ENCODE assay signal across 17 mouse cellular contexts in the genomic region with DNA sequence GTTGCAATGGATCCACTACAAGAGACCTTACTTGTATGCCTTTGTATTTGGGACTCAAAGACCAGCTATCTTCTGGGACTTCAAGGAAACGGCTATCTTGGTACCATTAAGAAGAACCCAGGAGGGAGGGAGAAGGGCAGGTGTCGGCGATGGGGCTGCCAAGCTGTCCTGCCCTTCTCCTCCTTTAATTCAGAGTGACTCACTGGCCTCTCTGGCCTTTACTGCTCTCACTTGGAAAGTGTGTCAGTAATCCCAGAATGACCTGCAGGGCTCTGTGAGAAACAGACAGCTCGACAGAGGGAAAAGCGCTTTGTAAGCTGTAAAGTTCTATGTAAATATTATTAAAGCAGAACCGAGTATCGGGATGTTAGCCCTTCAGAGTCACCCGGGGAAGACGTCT. TPM values are rescaled to one million over a fixed set of nuclear protein-coding genes. Genes with fewer than 3 reads are reported as not detected.
DNase-seq lines count a peak whose midpoint lies in the region; ATAC-seq and TF ChIP-seq lines count a peak whose summit lies in the region.
"Had no signal": no experiment of that assay in that cellular context is flagged by ENCODE, and none has a peak within 500 bp of the region (broad histone marks: within the 10 kb centered on the region; RNA-seq: fewer than 3 reads in every experiment).

No protein-coding gene starts in this region.

- TF ChIP-seq EP300 in stomach, postnatal 0 days (optimal IDR thresholded peaks at IDR 0.05) = no peak

- WGBS in lung, embryonic 14.5 days = 16% methylated on average over 9 of the region's 9 CpGs
- WGBS in intestine, embryonic 15.5 days = 19% methylated on average over 9 of the region's 9 CpGs
- WGBS in stomach, postnatal 0 days = 21% methylated on average over 9 of the region's 9 CpGs
- 72% methylated on average over 9 of the region's 9 CpGs for WGBS in midbrain, embryonic 10.5 days

- no peak for ATAC-seq in lung, embryonic 14.5 days (ENCODE audit: insufficient read depth)
- no peak for ATAC-seq in intestine, embryonic 15.5 days
- ATAC-seq in stomach, postnatal 0 days (ENCODE audit: low FRiP score, low TSS enrichment) = no peak
- ATAC-seq: CD4-positive, CD25-positive, alpha-beta regulatory T cell, adult 4 months; Patski had no signal

- H3K4me3 ChIP-seq in lung, embryonic 14.5 days (ENCODE audit: low read depth, low read length) = no peak overlapping the region
- no peak overlapping the region for H3K4me3 ChIP-seq in intestine, embryonic 15.5 days (replicated peaks)
- no peak overlapping the region for H3K4me3 ChIP-seq in stomach, postnatal 0 days (ENCODE audit: low read depth, low read length)
- no peak overlapping the region for H3K4me3 ChIP-seq in midbrain, embryonic 10.5 days
- H3K4me3 ChIP-seq: hindbrain, embryonic 10.5 days; lung, embryonic 15.5 days had no signal

- intact Hi-C loops in gastrocnemius, postnatal 36 days (cut with DNase I) = loop anchor here (5.0 kb wide), 1 partner anchor 47 kb away; a partner anchor contains a TSS

- no peak overlapping the region for H3K9ac ChIP-seq in lung, embryonic 14.5 days
- H3K9ac ChIP-seq in intestine, embryonic 15.5 days = no peak overlapping the region
- no peak overlapping the region for H3K9ac ChIP-seq in stomach, postnatal 0 days (ENCODE audit: low read length)
- H3K9ac ChIP-seq: forebrain, postnatal 0 days; lung, embryonic 15.5 days had no signal

- peaks cover 36% of the 10 kb centered on the region for H3K4me1 ChIP-seq in lung, embryonic 14.5 days (ENCODE audit: insufficient read depth)
- peaks cover 52% of the 10 kb centered on the region for H3K4me1 ChIP-seq in intestine, embryonic 15.5 days (replicated peaks)
- peaks cover 17% of the 10 kb centered on the region for H3K4me1 ChIP-seq in stomach, postnatal 0 days (replicated peaks; ENCODE audit: control insufficient read depth, insufficient read depth)
- H3K4me1 ChIP-seq in midbrain, embryonic 10.5 days = peaks cover 62% of the 10 kb centered on the region

- peak; percentile 46 for DNase-seq in gastrocnemius, adult 18-20 months (ENCODE audit: low spot score)
- no peak for DNase-seq in gastrocnemius, postnatal 36 days
- peak; percentile 50 for DNase-seq in lung, embryonic 14.5 days
- no peak for DNase-seq in lung, postnatal 4 days
- DNase-seq in stomach, postnatal 0 days (ENCODE audit: low spot score) = no peak
- DNase-seq in B cell, adult 2 months = no peak
- DNase-seq in midbrain, embryonic 10.5 days (ENCODE audit: low spot score) = no peak
- DNase-seq: cerebellum, adult 8-10 months; heart, adult 11 months; kidney, adult 9 months; right cerebral cortex, postnatal 4 days had no signal

- no peak overlapping the region for H3K27ac ChIP-seq in lung, embryonic 14.5 days (ENCODE audit: low read depth)
- H3K27ac ChIP-seq in intestine, embryonic 15.5 days = peak overlapping the region; percentile 68
- H3K27ac ChIP-seq in stomach, postnatal 0 days (replicated peaks) = peak overlapping the region; percentile 81
- H3K27ac ChIP-seq in midbrain, embryonic 10.5 days (replicated peaks) = no peak overlapping the region

- H3K4me2 ChIP-seq in lung, embryonic 14.5 days = no peak overlapping the region
- H3K4me2 ChIP-seq in intestine, embryonic 15.5 days (replicated peaks) = no peak overlapping the region
- no peak overlapping the region for H3K4me2 ChIP-seq in stomach, postnatal 0 days (replicated peaks; ENCODE audit: low read depth)
- H3K4me2 ChIP-seq: lung, embryonic 15.5 days had no signal

- H3K27me3 ChIP-seq in lung, embryonic 14.5 days (ENCODE audit: insufficient read depth, low read length) = no peaks in the 10 kb centered on the region
- H3K27me3 ChIP-seq in intestine, embryonic 15.5 days (replicated peaks) = no peaks in the 10 kb centered on the region
- no peaks in the 10 kb centered on the region for H3K27me3 ChIP-seq in stomach, postnatal 0 days (ENCODE audit: control insufficient read depth, insufficient read depth, low read length)
- no peaks in the 10 kb centered on the region for H3K27me3 ChIP-seq in midbrain, embryonic 10.5 days (ENCODE audit: low read depth, poor library complexity, severe bottlenecking)
- H3K27me3 ChIP-seq: lung, embryonic 15.5 days; Patski had no signal

- H3K36me3 ChIP-seq in lung, embryonic 14.5 days (ENCODE audit: insufficient read depth) = peaks cover 16% of the 10 kb centered on the region
- H3K36me3 ChIP-seq in intestine, embryonic 15.5 days = 0 out of 2 replicates have a peak, but pooled peaks cover 5% of the 10 kb centered on the region
- H3K36me3 ChIP-seq in stomach, postnatal 0 days (ENCODE audit: control insufficient read depth, insufficient read depth, low read length) = peaks cover 10% of the 10 kb centered on the region
- peaks cover 28% of the 10 kb centered on the region for H3K36me3 ChIP-seq in midbrain, embryonic 10.5 days

- H3K9me3 ChIP-seq in lung, embryonic 14.5 days (ENCODE audit: low read depth, low read length) = no peaks in the 10 kb centered on the region
- no peaks in the 10 kb centered on the region for H3K9me3 ChIP-seq in intestine, embryonic 15.5 days
- H3K9me3 ChIP-seq in stomach, postnatal 0 days (ENCODE audit: control insufficient read depth, low read length) = no peaks in the 10 kb centered on the region
- H3K9me3 ChIP-seq in midbrain, embryonic 10.5 days (replicated peaks) = no peaks in the 10 kb centered on the region
- H3K9me3 ChIP-seq: hindbrain, embryonic 10.5 days; lung, embryonic 15.5 days had no signal

- TF ChIP-seq CTCF in lung, embryonic 14.5 days (IDR thresholded peaks at IDR 0.05; ENCODE audit: low read depth) = no peak
- no peak for TF ChIP-seq CTCF in stomach, postnatal 0 days (IDR thresholded peaks at IDR 0.05; ENCODE audit: low read depth)

RNA-seq across cellular contexts. Expression of a gene that starts 46.9 kb away (rescaled TPM):
- 10 to 100 TPM; 42.6 to 62.5 TPM for total RNA-seq in gastrocnemius, adult 18-20 months (2021)
- total RNA-seq in gastrocnemius, postnatal 36 days (2021) = 10 to 100 TPM; 43.9 to 45.4 TPM
- 64.8 and 67.1 TPM in 2 replicates for polyA plus RNA-seq in lung, embryonic 14.5 days (2014; fragmentation: Nextera tagmentation; extraction: Ambion mirVana)
- polyA plus RNA-seq in intestine, embryonic 15.5 days (2015; fragmentation: Nextera tagmentation; extraction: Ambion mirVana) = 41.2 and 42.0 TPM in 2 replicates
- 60.2 and 64.4 TPM in 2 replicates for polyA plus RNA-seq in stomach, postnatal 0 days (2015; fragmentation: Nextera tagmentation; extraction: Ambion mirVana)
- polyA plus RNA-seq in midbrain, embryonic 10.5 days (2016; fragmentation: Nextera tagmentation; extraction: Ambion mirVana) = 44.5 and 55.6 TPM in 2 replicates

Comparison
In these comparisons a context has a peak if more than half of its experiments do, and no peak if none do; other contexts are left out.
1. DNase-seq: peak in gastrocnemius, adult 18-20 months (single experiment) and lung, embryonic 14.5 days (single experiment); none in gastrocnemius, postnatal 36 days (0 of 2), lung, postnatal 4 days (0 of 2), stomach, postnatal 0 days (single experiment), B cell, adult 2 months (0 of 2) and midbrain, embryonic 10.5 days (single experiment).
2. H3K27ac ChIP-seq: peak in intestine, embryonic 15.5 days (single experiment) and stomach, postnatal 0 days (single experiment); none in lung, embryonic 14.5 days (single experiment) and midbrain, embryonic 10.5 days (single experiment).